ENCODE assay signal across 8 mouse cellular contexts in genomic region chr5:37338288-37338687, GRCm38 (mm10). TPM values are rescaled to one million over a fixed set of nuclear protein-coding genes. Genes with fewer than 3 reads are reported as not detected.
DNase-seq lines count a peak whose midpoint lies in the region; ATAC-seq lines count a peak whose summit lies in the region.

Gene Evc2 (plus strand): TSS chr5:37338499.

- H3K4me3 ChIP-seq in embryonic facial prominence, embryonic 13.5 days: peak within 1 kb of the TSS; percentile 80
- peak within 1 kb of the TSS; percentile 75 for H3K4me3 ChIP-seq in midbrain, embryonic 10.5 days

- H3K36me3 ChIP-seq in embryonic facial prominence, embryonic 13.5 days: peaks cover 14% of the 10 kb centered on the region
- H3K36me3 ChIP-seq in midbrain, embryonic 10.5 days: peaks cover 19% of the 10 kb centered on the region

- peak within 1 kb of the TSS; percentile 94 for H3K27ac ChIP-seq in embryonic facial prominence, embryonic 13.5 days
- H3K27ac ChIP-seq in midbrain, embryonic 10.5 days (replicated peaks): peak within 1 kb of the TSS; percentile 85

- intact Hi-C loops in left cerebral cortex, postnatal 25 days (cut with DNase I): no loop called here

- no peaks in the 10 kb centered on the region for H3K27me3 ChIP-seq in embryonic facial prominence, embryonic 13.5 days
- 0 out of 2 replicates have a peak, but pooled peaks cover 4% of the 10 kb centered on the region for H3K27me3 ChIP-seq in midbrain, embryonic 10.5 days (ENCODE audit: low read depth, poor library complexity, severe bottlenecking)

- DNase-seq in adrenal gland, postnatal 10 days: peak; percentile 84
- DNase-seq in heart, adult 18-20 months: peak; percentile 83
- DNase-seq in kidney, adult 18-20 months: peak; percentile 80
- DNase-seq in left cerebral cortex, postnatal 25 days (ENCODE audit: low spot score in 2 of 2): peak; percentile 76 to 93
- DNase-seq in midbrain, embryonic 10.5 days (ENCODE audit: low spot score): peak; percentile 84
- DNase-seq in skeletal muscle tissue, adult 2 months (ENCODE audit: low read depth, low spot score): peak; percentile 42
- no peak for DNase-seq in natural killer cell, adult 2 months (ENCODE audit: low spot score in 2 of 2)

- H3K4me1 ChIP-seq in embryonic facial prominence, embryonic 13.5 days: peaks cover 49% of the 10 kb centered on the region
- H3K4me1 ChIP-seq in midbrain, embryonic 10.5 days: peaks cover 60% of the 10 kb centered on the region

- peak; percentile 53 for ATAC-seq in embryonic facial prominence, embryonic 13.5 days (ENCODE audit: insufficient number of reproducible peaks, insufficient read depth, low FRiP score, low TSS enrichment, low read depth)

- no peaks in the 10 kb centered on the region for H3K9me3 ChIP-seq in embryonic facial prominence, embryonic 13.5 days
- H3K9me3 ChIP-seq in midbrain, embryonic 10.5 days (replicated peaks): no peaks in the 10 kb centered on the region

- WGBS in embryonic facial prominence, embryonic 13.5 days: 0% methylated on average over 27 of the region's 27 CpGs
- WGBS in midbrain, embryonic 10.5 days: under 1% methylated on average over 26 of the region's 27 CpGs

- peak within 1 kb of the TSS; percentile 89 for H3K9ac ChIP-seq in embryonic facial prominence, embryonic 13.5 days

- peak within 1 kb of the TSS; percentile 70 for H3K4me2 ChIP-seq in embryonic facial prominence, embryonic 13.5 days

RNA-seq across cellular contexts. Expression of gene Evc2, which starts in this region (rescaled TPM):
- total RNA-seq in adrenal gland, postnatal 10 days (2021): 10 to 100 TPM; 10.9 to 15.3 TPM
- 27.2 and 27.4 TPM in 2 replicates for polyA plus RNA-seq in embryonic facial prominence, embryonic 13.5 days (2015; fragmentation: Nextera tagmentation; extraction: Ambion mirVana)
- 1 to 10 TPM; 4.9 to 7.9 TPM for total RNA-seq in heart, adult 18-20 months (2021)
- total RNA-seq in left cerebral cortex, postnatal 25 days (2021): 10 to 100 TPM in 1 of 2 experiments, 1 to 10 TPM in 1; 9.9 to 14.1 TPM
- polyA plus RNA-seq in midbrain, embryonic 10.5 days (2016; fragmentation: Nextera tagmentation; extraction: Ambion mirVana): 16.0 and 19.0 TPM in 2 replicates

Comparison
In these comparisons a context has a peak if more than half of its experiments do, and no peak if none do; other contexts are left out.
1. DNase-seq: peak in adrenal gland, postnatal 10 days (single experiment), heart, adult 18-20 months (2 of 2), kidney, adult 18-20 months (single experiment), left cerebral cortex, postnatal 25 days (2 of 2), midbrain, embryonic 10.5 days (single experiment) and skeletal muscle tissue, adult 2 months (single experiment); none in natural killer cell, adult 2 months (0 of 2).